Mouse (Mus musculus): Measurements from ENCODE around the gene Car15.

Gene Car15

GRCm38 (mm10) chr16:17801777-17802455 is 36.2 kb downstream of the Car15 start:
- no peak for DNase-seq (ENCODE audit: low read depth)

GRCm38 (mm10) chr16:17799584-17799983 is 38.6 kb downstream of the Car15 start:
- DNase-seq (ENCODE audit: low read depth): no peak

GRCm38 (mm10) chr16:17798321-17799180 is 39.6 kb downstream of the Car15 start:
- DNase-seq (ENCODE audit: low read depth): no peak

GRCm38 (mm10) chr16:17797812-17798311 is 40.3 kb downstream of the Car15 start:
- DNase-seq (ENCODE audit: low read depth): no peak

- DNase-seq (ENCODE audit: low read depth): no peak
Measured at GRCm38 (mm10) chr16:17796971-17797811, 41.0 kb downstream of the Car15 start, which contains the start of gene Scarf2. Gene Scarf2, plus strand, starts transcription at chr16:17797282.

- DNase-seq (ENCODE audit: low read depth): no peak
Measured at GRCm38 (mm10) chr16:17796519-17796918, 41.6 kb downstream of the Car15 start.

- DNase-seq (ENCODE audit: low read depth): no peak
Measured at GRCm38 (mm10) chr16:17795643-17796042, 42.5 kb downstream of the Car15 start.

- no peak for DNase-seq (ENCODE audit: low read depth)
Measured at GRCm38 (mm10) chr16:17794047-17794446, 44.1 kb downstream of the Car15 start.

GRCm38 (mm10) chr16:17792728-17793127 is 45.4 kb downstream of the Car15 start:
- DNase-seq (ENCODE audit: low read depth): no peak

- no peak for DNase-seq (ENCODE audit: low read depth)
Measured at GRCm38 (mm10) chr16:17785337-17785736, 52.8 kb downstream of the Car15 start.
